Mouse (Mus musculus) bone marrow macrophage, adult 2 months (primary cell): ENCODE measurements around the gene Greb1.

Experiments used
- CTCF ChIP-seq: IDR thresholded peaks from 2 replicates; pipeline ENCODE4 v1.5.1; 2012; ENCODE audit warnings: low read depth, mild to moderate bottlenecking, low read length, moderate library complexity
- POLR2A ChIP-seq: IDR thresholded peaks from 2 replicates; pipeline ENCODE4 v1.6.1; 2012; ENCODE audit warnings: mild to moderate bottlenecking, low read depth, low read length, borderline replicate concordance

- TF ChIP-seq POLR2A (no peak), CTCF (no peak)
These were observed 10.8 kb upstream of the Greb1 start for GRCm38 (mm10) chr12:16811477-16811876.
